Mouse (Mus musculus) effector memory CD4-positive, alpha-beta T cell, adult 7 months (primary cell): ENCODE results near the gene Mnat1. TPM values are rescaled to one million over a fixed set of nuclear protein-coding genes. Genes with fewer than 3 reads are reported as not detected.

Experiments
- polyA plus RNA-seq: library from polyadenylated mRNA; unstranded; fragments of 100-300 nt; shearing (Covaris generic); gene quantifications from one replicate; pipeline ENCODE4 v1.2.1, GENCODE M21; 2017

The Mnat1 gene
- 18.7 TPM for polyA plus RNA-seq

DNA sequence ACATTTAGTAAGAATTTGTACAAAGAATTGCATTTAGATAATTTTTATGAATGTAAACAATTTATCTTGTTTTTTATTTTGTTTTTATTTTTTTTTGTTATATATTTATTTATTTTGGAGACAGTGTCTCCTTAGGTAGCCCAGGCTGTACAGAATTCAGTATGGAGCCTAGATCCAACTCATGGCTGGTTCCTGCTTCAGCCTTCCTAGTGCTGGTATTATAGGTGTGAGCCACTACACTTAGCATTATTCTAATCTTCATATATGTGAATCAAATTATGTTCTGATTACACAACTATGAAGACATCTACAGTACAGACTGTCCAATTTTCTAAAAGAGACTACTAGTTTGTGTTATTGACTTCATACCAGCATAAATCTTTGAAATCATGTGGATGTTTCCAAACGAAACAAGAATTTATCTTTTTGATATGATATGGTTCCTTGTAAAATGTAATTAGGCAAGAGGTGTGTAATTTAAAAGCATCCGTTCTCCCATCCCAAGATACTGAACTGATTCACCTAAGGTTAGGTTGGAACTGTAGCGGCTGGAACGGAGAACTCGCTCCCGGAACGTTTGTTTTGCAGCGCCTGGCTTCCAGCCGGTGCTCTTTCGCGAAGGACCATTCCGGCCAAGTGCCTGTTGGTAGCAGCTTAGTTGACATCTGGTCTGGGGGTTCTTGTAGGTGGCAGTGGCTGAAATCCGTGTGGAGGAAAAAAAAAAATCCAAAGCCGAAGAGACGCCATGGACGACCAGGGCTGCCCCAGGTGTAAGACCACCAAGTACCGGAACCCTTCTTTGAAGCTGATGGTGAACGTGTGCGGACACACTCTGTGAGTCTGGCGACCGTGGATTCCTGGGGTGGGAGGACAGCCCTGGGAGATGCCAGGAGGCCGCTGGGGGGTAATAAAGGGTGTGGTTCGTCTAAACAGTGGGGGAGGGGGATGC, at the start of gene Mnat1:
TSS of gene Mnat1 (plus strand) at position 625 of the 949 bp plus-strand sequence.

DNA sequence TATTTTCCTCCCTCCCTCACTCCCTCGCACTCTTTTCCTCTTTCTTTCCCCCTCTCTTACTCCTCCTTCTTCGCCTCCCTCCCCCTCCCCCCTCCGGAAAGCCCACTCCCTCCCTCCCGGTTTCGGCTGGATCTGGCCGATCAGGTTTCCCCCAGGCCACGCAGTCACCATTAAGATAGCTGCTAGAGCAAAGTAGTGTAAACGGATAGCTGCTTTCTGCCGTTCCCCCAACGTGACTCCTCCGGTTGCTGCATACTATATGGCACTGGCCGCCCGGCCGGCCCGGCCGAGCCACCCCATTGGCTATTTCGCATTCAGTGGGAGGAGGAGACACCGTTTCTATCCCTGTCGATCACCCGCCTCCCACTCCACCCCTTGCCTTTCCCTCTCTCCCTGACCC, 10.3 kb upstream of the Mnat1 start, which contains the start of gene Six4:
TSS of gene Six4 (minus strand) at position 261 of the 400 bp plus-strand sequence.

DNA sequence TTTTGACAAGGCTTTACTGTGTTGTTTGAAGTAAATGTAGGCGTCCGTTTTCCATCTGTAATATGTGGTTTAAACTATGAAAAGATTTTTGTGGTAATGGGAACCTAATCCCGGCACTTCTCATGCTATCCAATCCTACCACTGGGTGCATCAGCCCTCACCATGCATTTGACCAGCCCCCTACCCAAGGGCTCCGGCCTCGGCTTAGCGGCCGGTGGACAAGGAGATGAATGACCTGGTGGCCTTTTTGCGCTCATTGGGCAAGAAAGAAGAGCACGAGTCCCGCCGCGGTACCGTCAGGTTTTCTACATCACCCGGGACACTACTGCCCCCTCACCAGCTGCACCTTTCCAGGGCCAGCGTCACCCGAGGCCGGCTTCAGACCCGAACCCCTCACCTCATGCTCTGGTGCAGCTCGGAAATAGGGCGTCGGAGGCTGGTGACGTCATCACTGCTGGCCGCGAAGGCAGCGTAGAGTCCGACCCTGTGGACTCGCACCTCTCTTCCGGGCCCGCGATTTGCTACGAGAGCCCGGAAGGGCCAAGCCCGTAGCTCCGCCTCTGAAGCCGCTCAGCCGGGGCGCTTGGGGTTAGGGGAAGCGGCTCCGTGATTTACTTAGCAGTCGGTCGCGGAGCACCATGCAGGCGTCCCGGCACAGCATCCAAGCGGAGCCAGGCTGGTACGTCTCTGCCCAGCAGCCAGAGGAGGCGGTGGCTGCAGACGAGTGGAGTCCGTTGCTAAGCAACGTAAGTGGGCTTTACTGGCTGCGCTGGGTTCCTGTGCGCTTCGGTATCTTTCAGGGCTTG, 163.0 kb downstream of the Mnat1 start, which contains the start of the genes Trmt5 and Slc38a6:
TSS of gene Trmt5 (minus strand) at position 424 of the 806 bp plus-strand sequence.
TSS of gene Slc38a6 (plus strand) at position 493 of the 806 bp plus-strand sequence.

Other genes starting within 250 kb of the Mnat1 start
- gene Six6, start 183.8 kb upstream of the Mnat1 start, polyA plus RNA-seq = not detected
- not detected for gene 4930447C04Rik, start 182.9 kb upstream of the Mnat1 start, polyA plus RNA-seq
- 0.17 TPM for gene Six1, start 69.8 kb upstream of the Mnat1 start, polyA plus RNA-seq
- gene Six4, start 10.3 kb upstream of the Mnat1 start, polyA plus RNA-seq = 0.22 TPM
- gene Trmt5, start 163.0 kb downstream of the Mnat1 start, polyA plus RNA-seq = 6.3 TPM
- gene Slc38a6, start 163.1 kb downstream of the Mnat1 start, polyA plus RNA-seq = 6.3 TPM